Mouse (Mus musculus) embryonic facial prominence, embryonic 14.5 days (tissue): ENCODE measurements around the gene Ptprh. TPM values are rescaled to one million over a fixed set of nuclear protein-coding genes. Genes with fewer than 3 reads are reported as not detected.
"Not testable (repeated sequence)": the region's sequence is repeated elsewhere in the genome, so short reads cannot be mapped to it uniquely, and the experiment has no call there.

Experiments used
- ATAC-seq: fragments of 200-750 bp; cut with Nextera tagmentation; 2 replicates; pipeline ENCODE4 v1.8.0; 2017; ENCODE audit warnings: low read depth, moderate number of reproducible peaks, moderate TSS enrichment
- DNase-seq: peaks from one replicate; pipeline ENCODE4 v3.0.0-alpha.2; 2015; ENCODE audit warnings: low spot score
- H3K27ac ChIP-seq: fragments of 300-500 bp; sonication (generic); replicated peaks from 2 replicates; pipeline ENCODE4 v1.5.1; 2014; ENCODE audit warnings: low read depth, mild to moderate bottlenecking, low read length, moderate library complexity
- H3K27me3 ChIP-seq: fragments of 300-500 bp; sonication (generic); replicated peaks from 2 replicates; pipeline ENCODE4 v1.6.1; 2014; ENCODE audit warnings: low read length; ENCODE audit not compliant: control insufficient read depth, insufficient read depth
- H3K36me3 ChIP-seq: fragments of 300-500 bp; sonication (generic); 2 replicates; pipeline ENCODE4 v1.6.1; 2014; ENCODE audit warnings: low read length, mixed read lengths; ENCODE audit not compliant: control insufficient read depth, insufficient read depth
- H3K4me1 ChIP-seq: fragments of 300-500 bp; sonication (generic); 2 replicates; pipeline ENCODE4 v1.6.1; 2014; ENCODE audit warnings: antibody characterized with exemption, low read length; ENCODE audit not compliant: control insufficient read depth, insufficient read depth
- H3K4me2 ChIP-seq: fragments of 300-500 bp; sonication (generic); 2 replicates; pipeline ENCODE4 v1.6.1; 2014; ENCODE audit warnings: low read depth, mild to moderate bottlenecking, low read length, moderate library complexity, mixed read lengths
- H3K4me3 ChIP-seq: fragments of 300-500 bp; sonication (generic); 2 replicates; pipeline ENCODE4 v1.5.1; 2014; ENCODE audit warnings: low read depth, mild to moderate bottlenecking, low read length
- H3K9ac ChIP-seq: fragments of 300-500 bp; sonication (generic); 2 replicates; pipeline ENCODE4 v1.6.1; 2014; ENCODE audit warnings: low read depth, mild to moderate bottlenecking, low read length, moderate library complexity, mixed read lengths
- H3K9me3 ChIP-seq: fragments of 300-500 bp; sonication (generic); 2 replicates; pipeline ENCODE4 v1.6.1; 2016; ENCODE audit warnings: low read length; ENCODE audit not compliant: control insufficient read depth
- WGBS: fragments of 180-500 bp; shearing (Covaris S2); extraction: QIAGEN DNeasy Blood & Tissue Kit; methylation state at CpG from one replicate; pipeline ENCODE4 v1.1.7; 2014; 5-methylcytosine and 5-hydroxymethylcytosine counted together
- polyA plus RNA-seq: library from polyadenylated mRNA; unstranded; fragments of >200 nt; fragmentation: Nextera tagmentation; extraction: Ambion mirVana; gene quantifications from 2 replicates; pipeline ENCODE4 v1.2.1, GENCODE M21; 2014

Gene Ptprh
- polyA plus RNA-seq, 1 experiment from 2014 or later = not detected

- ATAC-seq, H3K36me3 ChIP-seq, H3K27me3 ChIP-seq, H3K4me3 ChIP-seq, H3K4me2 ChIP-seq, H3K9me3 ChIP-seq, H3K27ac ChIP-seq, H3K9ac ChIP-seq: not testable (repeated sequence)
- WGBS = 71% methylated on average over 15 of the region's 15 CpGs
- DNase-seq = peak; percentile 62
- peaks cover 10% of the 10 kb centered on the region; the same call in 1 of the 2 replicates for H3K4me1 ChIP-seq
These were observed 79.5 kb downstream of the Ptprh start, which contains the start of gene Tnni3 for GRCm38 (mm10) chr7:4524212-4524922. Gene Tnni3 (minus strand): TSS chr7:4524229.

GRCm38 (mm10) chr7:4523205-4524130 lies 80.4 kb downstream of the Ptprh start:
- no peak overlapping the region for H3K9ac ChIP-seq
- no peaks in the 10 kb centered on the region for H3K27me3 ChIP-seq
- no peaks in the 10 kb centered on the region for H3K36me3 ChIP-seq
- no peak overlapping the region for H3K4me3 ChIP-seq
- peaks cover 10% of the 10 kb centered on the region; the same call in 1 of the 2 replicates for H3K4me1 ChIP-seq
- no peak for DNase-seq
- H3K27ac ChIP-seq = no peak overlapping the region
- ATAC-seq = no peak
- WGBS = 89% methylated on average over 31 of the region's 33 CpGs
- H3K9me3 ChIP-seq = no peaks in the 10 kb centered on the region
- no peak overlapping the region for H3K4me2 ChIP-seq

DNA sequence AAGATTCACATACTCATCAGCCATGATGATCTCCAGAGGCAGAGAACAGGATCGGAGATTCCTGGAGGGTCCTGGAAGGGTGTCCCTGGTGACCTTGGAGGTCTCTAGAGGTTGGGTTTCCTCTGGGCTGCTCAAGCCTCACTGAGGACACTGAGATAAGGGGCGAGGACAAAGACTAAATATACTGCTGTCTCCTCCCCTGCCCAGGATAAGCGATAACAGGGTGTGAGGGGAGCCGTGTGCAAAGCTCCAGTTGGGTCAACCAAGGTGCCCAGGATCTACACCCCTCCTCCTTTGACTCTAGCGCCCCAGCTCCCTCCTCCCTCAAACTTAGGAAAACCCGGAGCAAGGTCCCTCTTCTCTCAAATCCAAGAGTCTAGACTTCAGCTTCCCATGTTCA lies 81.5 kb downstream of the Ptprh start:
- no peaks in the 10 kb centered on the region for H3K27me3 ChIP-seq
- no peaks in the 10 kb centered on the region for H3K36me3 ChIP-seq
- 75% methylated on average over 5 of the region's 6 CpGs for WGBS
- no peak overlapping the region for H3K27ac ChIP-seq
- H3K4me2 ChIP-seq = no peak overlapping the region
- peaks cover 10% of the 10 kb centered on the region; the same call in 1 of the 2 replicates for H3K4me1 ChIP-seq
- no peak overlapping the region for H3K4me3 ChIP-seq
- DNase-seq = no peak
- H3K9me3 ChIP-seq = no peaks in the 10 kb centered on the region
- H3K9ac ChIP-seq = no peak overlapping the region
- no peak for ATAC-seq

DNA sequence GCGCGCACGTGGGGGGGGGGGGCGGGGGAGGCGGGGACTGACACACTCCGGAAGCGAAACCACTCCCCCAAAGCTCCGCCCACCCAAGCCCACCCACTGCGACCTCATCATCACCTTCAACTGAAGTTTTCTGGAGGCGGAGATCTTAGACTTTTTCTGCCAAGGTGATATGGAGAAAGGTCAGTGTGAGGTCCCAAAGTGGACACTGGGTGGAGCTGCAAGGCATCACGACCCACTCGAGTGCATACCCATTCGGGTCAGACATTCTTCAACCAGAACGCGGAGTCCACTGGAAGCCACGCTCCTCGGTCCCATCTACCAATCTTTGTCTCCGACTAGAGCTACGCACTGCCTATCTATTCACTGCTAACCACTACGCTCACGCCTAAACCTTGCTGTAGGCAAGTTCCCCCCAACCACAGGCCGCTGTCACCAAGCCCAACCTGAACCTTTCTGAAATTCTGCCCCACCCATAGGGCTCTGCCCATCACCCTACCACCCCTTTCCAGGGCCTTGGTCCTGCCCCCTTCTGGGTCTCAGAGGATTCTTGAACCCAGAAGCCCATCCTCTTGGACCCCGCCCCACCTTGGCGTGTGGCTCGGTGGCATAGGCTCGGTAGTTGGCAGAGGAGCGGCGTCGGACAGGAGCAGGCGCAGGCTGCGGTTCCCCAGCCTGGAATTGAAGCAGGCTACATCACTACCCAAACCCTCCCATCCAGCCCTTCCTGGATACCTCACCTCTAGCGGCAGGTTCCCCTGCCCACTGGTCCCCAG lies 82.4 kb downstream of the Ptprh start:
- 31% methylated on average over 32 of the region's 32 CpGs for WGBS
- Histone ChIP-seq H3K9ac (peak overlapping the region; percentile 52), H3K9me3 (no peaks in the 10 kb centered on the region), H3K27ac (no peak overlapping the region), H3K4me2 (peak overlapping the region; percentile 56), H3K36me3 (no peaks in the 10 kb centered on the region), H3K27me3 (no peaks in the 10 kb centered on the region), H3K4me1 (peaks cover 5% of the 10 kb centered on the region; the same call in 1 of the 2 replicates), H3K4me3 (peak overlapping the region; percentile 18)
- ATAC-seq (no peak), DNase-seq (no peak)

DNA sequence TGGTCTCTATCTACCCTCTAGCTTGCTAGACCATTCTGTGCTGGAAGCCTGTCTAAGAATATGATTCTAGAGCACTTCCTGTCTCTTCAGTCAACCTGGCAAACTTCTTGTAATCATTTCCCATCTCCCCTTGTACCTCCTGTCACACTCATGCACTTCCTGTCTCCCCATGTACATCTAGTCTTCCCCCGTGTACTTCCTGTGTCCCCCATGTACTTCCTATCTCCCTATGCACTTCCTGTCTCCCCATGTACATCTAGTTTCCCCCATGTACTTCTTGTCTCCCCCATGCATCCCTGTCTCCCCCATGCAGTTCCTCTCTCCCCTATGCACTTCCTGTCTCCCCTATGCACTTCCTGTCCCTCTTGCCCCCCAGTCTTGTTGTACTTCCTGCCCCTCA lies 85.4 kb downstream of the Ptprh start:
- H3K36me3 ChIP-seq = no peaks in the 10 kb centered on the region
- H3K27ac ChIP-seq = no peak overlapping the region
- H3K27me3 ChIP-seq = no peaks in the 10 kb centered on the region
- ATAC-seq (no peak), DNase-seq (no peak)
- no peak overlapping the region for H3K4me2 ChIP-seq
- H3K4me1 ChIP-seq = peaks cover 9% of the 10 kb centered on the region; the same call in 1 of the 2 replicates
- 77% methylated on average over 1 of the region's 1 CpGs for WGBS
- H3K9ac ChIP-seq = no peak overlapping the region
- no peak overlapping the region for H3K4me3 ChIP-seq
- no peaks in the 10 kb centered on the region for H3K9me3 ChIP-seq

DNA sequence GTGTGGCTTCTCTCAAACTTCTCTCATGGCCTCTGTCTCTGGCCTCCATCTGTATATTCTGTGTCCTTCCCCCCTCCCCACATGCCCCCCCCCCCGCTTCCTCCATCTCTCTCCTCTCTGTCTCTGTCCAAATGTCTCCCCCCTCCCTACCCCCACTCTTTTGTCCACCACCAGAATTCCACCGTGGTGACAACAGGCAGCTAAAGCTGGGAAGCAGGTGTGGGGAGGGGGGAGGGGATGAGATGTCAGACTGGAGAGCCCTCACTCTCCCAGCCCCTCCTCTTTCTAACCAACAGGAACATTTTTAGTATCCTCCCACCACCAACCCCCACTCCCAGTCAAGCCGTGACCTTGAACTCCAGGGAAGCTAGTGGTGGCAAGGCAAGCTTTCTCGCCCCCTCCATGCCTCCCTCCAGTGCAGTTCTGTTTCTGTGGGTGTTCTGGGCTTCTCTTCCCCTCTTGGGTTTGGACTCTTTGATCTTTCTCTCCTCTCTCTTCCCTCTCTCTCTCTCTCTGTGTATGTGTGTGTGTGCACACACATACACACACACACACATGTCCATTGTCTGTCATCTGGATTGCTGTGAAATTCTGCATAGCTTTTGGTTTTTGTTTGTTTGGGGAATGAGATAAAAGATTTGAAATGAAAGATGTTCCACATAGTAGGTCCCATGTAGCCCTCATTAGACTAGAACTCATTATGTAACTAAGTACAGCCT lies 87.3 kb downstream of the Ptprh start, which contains the start of gene Tnnt1:
TSS of gene Tnnt1 (minus strand) at position 51 of the 719 bp plus-strand sequence.
- peak; percentile 51 for ATAC-seq
- Histone ChIP-seq H3K4me2 (peak within 1 kb of the TSS; percentile 15; the same call in 1 of the 2 replicates), H3K27me3 (no peaks in the 10 kb centered on the region), H3K36me3 (no peaks in the 10 kb centered on the region), H3K9ac (0 out of 2 replicates have a peak within 1 kb of the TSS, but pooled peaks have one; percentile 37), H3K27ac (peak within 1 kb of the TSS; percentile 68; the same call in 1 of the 2 replicates), H3K9me3 (no peaks in the 10 kb centered on the region), H3K4me3 (peak within 1 kb of the TSS; percentile 15), H3K4me1 (peaks cover 9% of the 10 kb centered on the region; the same call in 1 of the 2 replicates)
- peak; percentile 71 for DNase-seq
- 25% methylated on average over 4 of the region's 4 CpGs for WGBS

DNA sequence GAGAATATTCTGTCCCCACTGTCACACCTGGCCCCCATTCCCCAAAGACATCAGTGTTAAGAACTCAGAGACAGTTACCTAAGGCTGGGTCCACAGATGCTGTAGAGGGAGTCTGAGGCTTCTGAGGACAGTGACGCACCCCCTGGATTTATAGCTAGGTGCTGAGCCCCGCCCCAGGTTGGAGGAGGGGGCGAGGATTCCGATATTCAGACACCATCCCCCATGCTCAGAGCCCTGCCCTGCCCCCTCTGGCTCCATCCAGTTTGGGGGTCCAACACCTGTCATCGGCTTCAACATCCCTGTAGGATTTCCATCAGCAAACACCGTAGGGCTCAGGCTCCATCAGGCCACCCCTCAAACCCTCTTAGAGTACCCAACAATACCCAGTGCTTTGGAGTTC lies 88.0 kb downstream of the Ptprh start:
- H3K36me3 ChIP-seq = no peaks in the 10 kb centered on the region
- H3K9ac ChIP-seq = 0 out of 2 replicates have a peak overlapping the region, but pooled peaks have one; percentile 37
- H3K27ac ChIP-seq = peak overlapping the region; percentile 68; the same call in 1 of the 2 replicates
- peak overlapping the region; percentile 15; the same call in 1 of the 2 replicates for H3K4me3 ChIP-seq
- H3K9me3 ChIP-seq = no peaks in the 10 kb centered on the region
- 55% methylated on average over 4 of the region's 6 CpGs for WGBS
- peak overlapping the region; percentile 15; the same call in 1 of the 2 replicates for H3K4me2 ChIP-seq
- ATAC-seq (peak; percentile 19; the same call in 1 of the 2 replicates), DNase-seq (peak; percentile 43)
- no peaks in the 10 kb centered on the region for H3K27me3 ChIP-seq
- H3K4me1 ChIP-seq = peaks cover 8% of the 10 kb centered on the region; the same call in 1 of the 2 replicates
